31 mouse cellular contexts compared by ENCODE assay signal in genomic region chr15:61127130-61127529, GRCm38 (mm10).
A peak's percentile ranks its signal among the peaks of the same experiment; 100 is the strongest.
DNase-seq lines count a peak whose midpoint lies in the region; ATAC-seq and TF ChIP-seq lines count a peak whose summit lies in the region.
"Had no signal": no experiment of that assay in that cellular context is flagged by ENCODE, and none has a peak within 500 bp of the region (broad histone marks: within the 10 kb centered on the region; RNA-seq: fewer than 3 reads in every experiment).

No protein-coding gene starts in this region.

- peak; percentile 8 for DNase-seq in lung, embryonic 14.5 days
- no peak for DNase-seq in lung, adult 2 months
- DNase-seq in 3134 (ENCODE audit: extremely low read depth, insufficient read length, low spot score) (peak; percentile 35), 3T3-L1 (ENCODE audit: low read depth, low spot score) (peak; percentile 88)
- DNase-seq in frontal cortex, postnatal 14 days (ENCODE audit: low spot score in 2 of 2), result no peak
- DNase-seq in midbrain, postnatal 0 days (ENCODE audit: low spot score), result no peak
- no peak for DNase-seq in kidney, postnatal 25 days
- DNase-seq: adrenal gland, adult 2 months; adrenal gland, postnatal 36 days; cerebellum, adult 18-20 months; cerebellum, postnatal 10 days; gastrocnemius, postnatal 25 days; kidney, adult 18-20 months; kidney, postnatal 4 days; layer of hippocampus, postnatal 36 days; left cerebral cortex, postnatal 4 days; liver; right cerebral cortex, postnatal 25 days; thymus, postnatal 4 days had no signal

- TF ChIP-seq CTCF in lung, embryonic 14.5 days (IDR thresholded peaks at IDR 0.05; ENCODE audit: low read depth), result no peak
- no peak for TF ChIP-seq CTCF in lung, adult 2 months (IDR thresholded peaks at IDR 0.05; ENCODE audit: insufficient read depth, low read length)
- no peak for TF ChIP-seq CTCF in midbrain, postnatal 0 days (IDR thresholded peaks at IDR 0.05)

- no peaks in the 10 kb centered on the region for H3K9me3 ChIP-seq in lung, embryonic 14.5 days (ENCODE audit: low read depth, low read length)
- H3K9me3 ChIP-seq in midbrain, postnatal 0 days (ENCODE audit: low read length), result no peaks in the 10 kb centered on the region
- H3K9me3 ChIP-seq: embryonic facial prominence, embryonic 15.5 days; forebrain, embryonic 13.5 days; heart, embryonic 12.5 days; kidney, embryonic 15.5 days; lung, embryonic 15.5 days; megakaryocyte, embryonic 14.5 days; midbrain, embryonic 12.5 days; neural tube, embryonic 15.5 days had no signal

- no peak for ATAC-seq in lung, embryonic 14.5 days (ENCODE audit: insufficient read depth)
- no peak for ATAC-seq in midbrain, postnatal 0 days (ENCODE audit: low FRiP score)
- ATAC-seq: activated CD4-positive, CD25-positive, alpha-beta regulatory T cell, adult 4 months; forebrain, embryonic 13.5 days; hindbrain, embryonic 16.5 days had no signal

- H3K79me2 ChIP-seq in myocyte (ENCODE audit: control insufficient read depth, insufficient read depth), result no peaks in the 10 kb centered on the region

- H3K4me1 ChIP-seq in lung, embryonic 14.5 days (ENCODE audit: insufficient read depth), result no peaks in the 10 kb centered on the region
- H3K4me1 ChIP-seq in lung, adult 2 months (ENCODE audit: control insufficient read depth, insufficient read depth, low read length), result no peaks in the 10 kb centered on the region
- H3K4me1 ChIP-seq in midbrain, postnatal 0 days (ENCODE audit: insufficient read depth, low read length), result no peaks in the 10 kb centered on the region
- H3K4me1 ChIP-seq: embryonic facial prominence, embryonic 15.5 days; forebrain, embryonic 13.5 days; heart, embryonic 12.5 days; kidney, embryonic 15.5 days; lung, embryonic 15.5 days; megakaryocyte, embryonic 14.5 days; midbrain, embryonic 12.5 days; neural tube, embryonic 15.5 days had no signal

- H3K27ac ChIP-seq in lung, embryonic 14.5 days (ENCODE audit: low read depth), result no peak overlapping the region
- no peak overlapping the region for H3K27ac ChIP-seq in midbrain, postnatal 0 days (ENCODE audit: low read depth, low read length)
- H3K27ac ChIP-seq: embryonic facial prominence, embryonic 15.5 days; forebrain, embryonic 13.5 days; kidney, embryonic 15.5 days; liver, embryonic 14.5 days; lung, embryonic 15.5 days; midbrain, embryonic 12.5 days; neural tube, embryonic 15.5 days had no signal

- no peak overlapping the region for H3K4me3 ChIP-seq in lung, embryonic 14.5 days (ENCODE audit: low read depth, low read length)
- no peak overlapping the region for H3K4me3 ChIP-seq in lung, adult 2 months (replicated peaks; ENCODE audit: extremely low read depth, low read depth, low read length)
- H3K4me3 ChIP-seq in myocyte, result no peak overlapping the region
- no peak overlapping the region for H3K4me3 ChIP-seq in midbrain, postnatal 0 days (ENCODE audit: low read depth, low read length)
- H3K4me3 ChIP-seq: embryonic facial prominence, embryonic 15.5 days; forebrain, embryonic 13.5 days; heart, embryonic 12.5 days; kidney, embryonic 15.5 days; lung, embryonic 15.5 days; megakaryocyte, embryonic 14.5 days; midbrain, embryonic 12.5 days; neural tube, embryonic 15.5 days had no signal

- no peaks in the 10 kb centered on the region for H3K27me3 ChIP-seq in lung, embryonic 14.5 days (ENCODE audit: insufficient read depth, low read length)
- no peaks in the 10 kb centered on the region for H3K27me3 ChIP-seq in myocyte (ENCODE audit: control insufficient read depth, insufficient read depth, insufficient read length)
- no peaks in the 10 kb centered on the region for H3K27me3 ChIP-seq in midbrain, postnatal 0 days (ENCODE audit: insufficient read depth, low read length)
- H3K27me3 ChIP-seq: embryonic facial prominence, embryonic 15.5 days; forebrain, embryonic 13.5 days; heart, embryonic 12.5 days; kidney, embryonic 15.5 days; lung, embryonic 15.5 days; midbrain, embryonic 12.5 days; neural tube, embryonic 15.5 days had no signal

- no peak overlapping the region for H3ac ChIP-seq in myocyte (ENCODE audit: control insufficient read depth, insufficient read length)

- no peak for TF ChIP-seq POLR2A in lung, adult 2 months (IDR thresholded peaks at IDR 0.05; ENCODE audit: borderline replicate concordance, extremely low read depth, low read depth, low read length)
- TF ChIP-seq POLR2A in myocyte (IDR thresholded peaks at IDR 0.05; ENCODE audit: insufficient read length, low read depth), result no peak

- H3K9ac ChIP-seq in lung, embryonic 14.5 days, result no peak overlapping the region
- H3K9ac ChIP-seq in midbrain, postnatal 0 days (replicated peaks; ENCODE audit: low read length, poor library complexity, severe bottlenecking), result no peak overlapping the region
- H3K9ac ChIP-seq: embryonic facial prominence, embryonic 15.5 days; forebrain, embryonic 13.5 days; heart, embryonic 12.5 days; kidney, embryonic 15.5 days; liver, embryonic 14.5 days; lung, embryonic 15.5 days; midbrain, embryonic 12.5 days; neural tube, embryonic 15.5 days had no signal

- H3K4me2 ChIP-seq in lung, embryonic 14.5 days, result no peak overlapping the region
- H3K4me2 ChIP-seq in myocyte (ENCODE audit: low read depth), result no peak overlapping the region
- H3K4me2 ChIP-seq in midbrain, postnatal 0 days (ENCODE audit: low read depth, low read length, poor library complexity, severe bottlenecking), result no peak overlapping the region
- H3K4me2 ChIP-seq: embryonic facial prominence, embryonic 15.5 days; forebrain, embryonic 13.5 days; heart, embryonic 12.5 days; kidney, embryonic 15.5 days; lung, embryonic 15.5 days; midbrain, embryonic 12.5 days; neural tube, embryonic 15.5 days had no signal

- H3K36me3 ChIP-seq in lung, embryonic 14.5 days (ENCODE audit: insufficient read depth), result no peaks in the 10 kb centered on the region
- no peaks in the 10 kb centered on the region for H3K36me3 ChIP-seq in myocyte (ENCODE audit: control insufficient read depth, insufficient read depth)
- H3K36me3 ChIP-seq in midbrain, postnatal 0 days (ENCODE audit: insufficient read depth, low read length), result no peaks in the 10 kb centered on the region
- H3K36me3 ChIP-seq: embryonic facial prominence, embryonic 15.5 days; heart, embryonic 12.5 days; kidney, embryonic 15.5 days; lung, embryonic 15.5 days; midbrain, embryonic 12.5 days; neural tube, embryonic 15.5 days had no signal

TF ChIP-seq in myocyte, 11 proteins besides CTCF, POLR2A, EP300 and RAD21:
- TF ChIP-seq MYOG (IDR thresholded peaks at IDR 0.05; ENCODE audit: control insufficient read depth in 1 of 3, insufficient read depth in 1 of 3, insufficient read length in 2 of 3, low read depth in 2 of 3) (peak in 2 of 3 experiments; percentile 47 to 51), MYOD1 (IDR thresholded peaks at IDR 0.05; ENCODE audit: control insufficient read depth in 1 of 3, insufficient read length in 2 of 3, low read depth in 2 of 3) (peak in 1 of 3 experiments; percentile 51), TCF12 (IDR thresholded peaks at IDR 0.05; ENCODE audit: insufficient read depth, poor library complexity, severe bottlenecking) (no peak), CEBPB (IDR thresholded peaks at IDR 0.05; ENCODE audit: insufficient read depth, poor library complexity, severe bottlenecking) (0 out of 2 replicates have a peak, but pooled peaks have one; percentile 19), E2F4 (IDR thresholded peaks at IDR 0.05; ENCODE audit: insufficient read depth) (no peak), TCF3 (IDR thresholded peaks at IDR 0.05; ENCODE audit: insufficient read length, low read depth) (no peak), SRF (IDR thresholded peaks at IDR 0.05; ENCODE audit: control insufficient read depth, insufficient read length, low read depth) (no peak)

Comparison
In these comparisons a context has a peak if more than half of its experiments do, and no peak if none do; other contexts are left out.
1. DNase-seq: peak in lung, embryonic 14.5 days (single experiment), 3134 (single experiment) and 3T3-L1 (single experiment); none in lung, adult 2 months (single experiment), frontal cortex, postnatal 14 days (0 of 2), midbrain, postnatal 0 days (single experiment) and kidney, postnatal 25 days (0 of 2).